Mouse (Mus musculus) midbrain, embryonic 15.5 days (tissue): ENCODE measurements around the gene Cdh13. TPM values are rescaled to one million over a fixed set of nuclear protein-coding genes. Genes with fewer than 3 reads are reported as not detected.

Experiments
- ATAC-seq: fragments of 200-750 bp; cut with Nextera tagmentation; replicated peaks from 2 replicates; pipeline ENCODE4 v1.8.0; 2017; ENCODE audit warnings: moderate TSS enrichment
- H3K27ac ChIP-seq: fragments of 300-500 bp; sonication (generic); 2 replicates; pipeline ENCODE4 v1.5.1; 2015; ENCODE audit warnings: mild to moderate bottlenecking, inconsistent platforms
- H3K27me3 ChIP-seq: fragments of 300-500 bp; sonication (generic); replicated peaks from 2 replicates; pipeline ENCODE4 v1.6.1; 2015; ENCODE audit warnings: inconsistent platforms
- H3K36me3 ChIP-seq: fragments of 300-500 bp; sonication (generic); replicated peaks from 2 replicates; pipeline ENCODE4 v1.6.1; 2015; ENCODE audit warnings: inconsistent platforms
- H3K4me1 ChIP-seq: fragments of 300-500 bp; sonication (generic); 2 replicates; pipeline ENCODE4 v1.6.1; 2015; ENCODE audit warnings: inconsistent platforms
- H3K4me2 ChIP-seq: fragments of 300-500 bp; sonication (generic); 2 replicates; pipeline ENCODE4 v1.6.1; 2015; ENCODE audit warnings: inconsistent platforms, mild to moderate bottlenecking, moderate library complexity
- H3K4me3 ChIP-seq: fragments of 300-500 bp; sonication (generic); 2 replicates; pipeline ENCODE4 v1.5.1; 2015; ENCODE audit warnings: mild to moderate bottlenecking, inconsistent platforms
- H3K9ac ChIP-seq: fragments of 300-500 bp; sonication (generic); 2 replicates; pipeline ENCODE4 v1.6.1; 2015; ENCODE audit warnings: mild to moderate bottlenecking, inconsistent platforms
- H3K9me3 ChIP-seq: fragments of 300-500 bp; sonication (generic); 2 replicates; pipeline ENCODE4 v1.6.1; 2016; ENCODE audit warnings: inconsistent platforms
- WGBS: fragments of 180-500 bp; shearing (Covaris S2); methylation state at CpG from one replicate; pipeline ENCODE4 v1.1.7; 2015; ENCODE audit warnings: mixed read lengths; 5-methylcytosine and 5-hydroxymethylcytosine counted together
- polyA plus RNA-seq: library from polyadenylated mRNA; unstranded; fragments of >200 nt; fragmentation: Nextera tagmentation; extraction: Ambion mirVana; gene quantifications from 2 replicates; pipeline ENCODE4 v1.2.1, GENCODE M21; 2015

Gene Cdh13
- polyA plus RNA-seq, 1 experiment from 2014 or later: 110 TPM

DNA sequence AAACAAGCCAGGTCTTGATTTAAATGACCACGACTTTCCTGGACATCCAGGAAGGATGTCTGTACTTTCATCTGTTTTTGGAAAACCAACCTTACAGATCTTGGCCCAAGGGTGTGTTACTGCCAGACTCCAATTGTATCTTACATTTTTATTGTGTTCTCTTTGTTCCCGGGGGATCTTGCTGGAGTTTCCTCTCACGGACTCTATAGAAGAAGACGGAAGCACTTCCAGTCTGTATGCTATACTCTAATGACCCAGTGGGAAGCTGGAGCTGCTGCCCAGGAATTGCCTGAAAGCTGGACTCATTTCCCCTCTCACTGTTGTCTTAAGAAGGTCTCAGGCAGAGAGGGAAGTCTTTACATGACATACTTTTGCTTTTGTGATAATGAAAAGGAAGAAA lies 111.6 kb downstream of the Cdh13 start:
- Histone ChIP-seq H3K36me3 (no peaks in the 10 kb centered on the region), H3K9ac (no peak overlapping the region), H3K4me3 (no peak overlapping the region), H3K9me3 (no peaks in the 10 kb centered on the region), H3K27me3 (no peaks in the 10 kb centered on the region), H3K4me2 (no peak overlapping the region), H3K27ac (no peak overlapping the region), H3K4me1 (no peaks in the 10 kb centered on the region)
- ATAC-seq: no peak
- WGBS: 82% methylated on average over 4 of the region's 4 CpGs

DNA sequence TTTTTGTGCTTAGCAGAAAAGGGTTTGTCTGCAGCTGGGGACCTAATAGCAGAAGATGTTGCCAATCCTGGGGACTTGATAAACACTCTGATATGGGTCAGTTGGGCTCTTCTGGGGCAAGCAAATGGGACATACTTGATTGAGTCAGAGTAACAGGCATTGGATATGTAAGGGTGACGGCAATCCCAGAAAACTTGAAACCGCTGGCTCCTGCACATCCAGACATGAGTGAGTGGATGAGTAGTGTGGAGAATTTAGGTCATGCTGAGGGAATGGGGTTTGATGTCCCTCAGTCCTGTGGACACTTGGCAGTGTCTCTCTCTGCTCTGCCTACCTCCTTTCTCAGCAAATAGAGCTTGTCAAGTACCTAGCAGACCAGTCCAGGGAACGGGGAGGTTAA lies 121.3 kb downstream of the Cdh13 start:
- H3K4me2 ChIP-seq: no peak overlapping the region
- no peaks in the 10 kb centered on the region for H3K9me3 ChIP-seq
- no peak for ATAC-seq
- 92% methylated on average over 3 of the region's 3 CpGs for WGBS
- no peak overlapping the region for H3K4me3 ChIP-seq
- H3K27ac ChIP-seq: no peak overlapping the region
- H3K4me1 ChIP-seq: no peaks in the 10 kb centered on the region
- no peaks in the 10 kb centered on the region for H3K36me3 ChIP-seq
- no peak overlapping the region for H3K9ac ChIP-seq
- no peaks in the 10 kb centered on the region for H3K27me3 ChIP-seq

DNA sequence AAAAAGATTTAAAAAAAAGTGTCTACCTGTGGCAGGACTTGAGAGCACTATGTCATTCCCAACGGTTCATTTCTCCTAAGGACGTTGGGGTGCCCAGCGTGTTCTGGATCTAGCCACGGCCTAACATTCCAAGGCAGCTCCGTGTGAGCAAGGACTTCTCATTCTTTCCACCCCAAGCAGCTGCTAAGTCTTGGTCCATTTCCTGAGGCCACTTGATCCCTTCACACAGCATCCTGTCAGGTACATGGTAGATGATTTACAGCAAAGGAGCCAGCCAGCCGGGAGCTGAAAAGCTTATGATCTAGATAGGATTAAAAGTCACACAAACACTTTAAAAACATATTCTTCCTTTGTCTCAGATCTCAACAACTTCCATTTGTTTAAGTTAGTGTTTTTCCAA lies 123.8 kb downstream of the Cdh13 start:
- 0 out of 2 replicates have a peak, but pooled peaks cover 3% of the 10 kb centered on the region for H3K4me1 ChIP-seq
- no peaks in the 10 kb centered on the region for H3K27me3 ChIP-seq
- no peak for ATAC-seq
- H3K4me2 ChIP-seq: no peak overlapping the region
- H3K36me3 ChIP-seq: no peaks in the 10 kb centered on the region
- no peak overlapping the region for H3K27ac ChIP-seq
- H3K4me3 ChIP-seq: no peak overlapping the region
- H3K9me3 ChIP-seq: no peaks in the 10 kb centered on the region
- no peak overlapping the region for H3K9ac ChIP-seq
- 85% methylated on average over 6 of the region's 6 CpGs for WGBS

DNA sequence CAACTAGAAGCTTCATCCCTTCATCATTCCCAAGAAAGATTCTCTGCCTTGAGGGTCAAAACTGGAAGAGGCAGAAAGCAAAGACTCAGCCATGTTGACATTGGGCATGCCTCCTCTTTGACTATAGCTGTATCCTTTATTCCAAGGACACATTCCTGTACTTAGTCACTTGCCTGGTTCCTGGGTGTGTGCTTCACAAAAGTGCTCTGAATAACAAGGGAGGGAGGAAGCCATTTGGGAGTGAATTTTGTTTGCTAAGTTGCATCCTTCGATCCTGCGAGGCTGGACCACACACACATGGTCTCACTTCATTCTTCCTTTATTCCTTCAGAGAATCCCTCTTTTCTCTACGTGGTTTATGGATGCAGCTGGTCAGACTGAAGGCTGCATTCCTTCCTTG lies 125.9 kb downstream of the Cdh13 start:
- no peak for ATAC-seq
- H3K36me3 ChIP-seq: no peaks in the 10 kb centered on the region
- H3K9me3 ChIP-seq: no peaks in the 10 kb centered on the region
- H3K4me2 ChIP-seq: no peak overlapping the region
- no peak overlapping the region for H3K27ac ChIP-seq
- WGBS: 72% methylated on average over 3 of the region's 3 CpGs
- no peak overlapping the region for H3K9ac ChIP-seq
- 0 out of 2 replicates have a peak, but pooled peaks cover 3% of the 10 kb centered on the region for H3K4me1 ChIP-seq
- H3K27me3 ChIP-seq: no peaks in the 10 kb centered on the region
- no peak overlapping the region for H3K4me3 ChIP-seq

DNA sequence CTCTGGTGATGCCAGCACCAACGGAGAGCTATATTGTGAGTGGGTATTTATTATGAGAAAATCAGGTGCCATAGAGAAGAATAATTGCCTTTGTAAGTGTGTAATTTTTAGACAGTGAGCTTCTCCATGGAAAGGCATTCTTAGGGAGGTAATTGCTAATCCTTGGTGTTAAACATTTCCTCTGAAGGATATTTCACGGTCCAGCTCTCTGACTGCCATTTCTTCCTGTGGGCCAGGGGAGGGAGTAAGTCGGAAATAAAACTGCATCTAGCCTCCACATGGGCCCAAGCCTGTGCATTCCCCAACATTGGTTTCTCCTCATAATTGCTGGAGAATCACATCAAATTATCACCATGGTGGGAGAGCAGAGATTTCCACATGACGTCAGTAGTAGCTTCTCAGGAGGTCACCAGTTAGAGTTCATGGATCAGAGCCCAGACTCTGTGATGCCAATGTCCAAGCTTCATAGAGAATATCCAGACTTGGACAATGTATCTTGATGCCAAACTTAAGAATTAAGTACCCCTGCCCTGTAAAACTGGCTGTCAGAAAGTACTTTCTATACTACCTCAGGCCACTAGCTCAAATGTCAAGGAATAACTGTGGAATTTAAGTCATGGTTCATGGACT lies 126.9 kb downstream of the Cdh13 start:
- Histone ChIP-seq H3K4me1 (0 out of 2 replicates have a peak, but pooled peaks cover 3% of the 10 kb centered on the region), H3K9me3 (no peaks in the 10 kb centered on the region), H3K27ac (0 out of 2 replicates have a peak overlapping the region, but pooled peaks have one; percentile 4), H3K4me2 (no peak overlapping the region), H3K27me3 (no peaks in the 10 kb centered on the region), H3K9ac (no peak overlapping the region), H3K4me3 (no peak overlapping the region), H3K36me3 (no peaks in the 10 kb centered on the region)
- WGBS: 57% methylated on average over 4 of the region's 4 CpGs
- ATAC-seq: no peak

DNA sequence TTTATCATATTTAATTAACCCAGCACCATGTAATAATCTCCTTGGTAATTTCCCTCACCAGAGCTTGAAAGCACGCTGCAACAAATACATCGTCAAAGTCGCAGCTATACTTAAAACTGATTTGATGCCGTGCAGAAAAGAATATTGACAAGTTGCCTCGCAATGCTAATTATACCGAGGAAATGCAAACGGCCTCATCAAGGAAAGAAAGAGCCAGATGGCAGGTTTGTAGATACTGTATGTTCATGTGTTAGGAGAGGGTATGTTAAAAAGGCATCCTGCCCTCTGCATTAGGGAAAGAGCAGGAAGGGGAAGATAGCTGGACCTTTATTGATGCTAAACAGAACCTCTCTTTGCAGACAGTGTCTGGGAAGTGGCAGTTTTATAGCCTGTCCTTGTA lies 132.1 kb downstream of the Cdh13 start:
- H3K27ac ChIP-seq: no peak overlapping the region
- no peak overlapping the region for H3K4me3 ChIP-seq
- WGBS: 57% methylated on average over 7 of the region's 7 CpGs
- no peak overlapping the region for H3K4me2 ChIP-seq
- no peaks in the 10 kb centered on the region for H3K4me1 ChIP-seq
- no peaks in the 10 kb centered on the region for H3K27me3 ChIP-seq
- H3K36me3 ChIP-seq: no peaks in the 10 kb centered on the region
- ATAC-seq: no peak
- no peaks in the 10 kb centered on the region for H3K9me3 ChIP-seq
- no peak overlapping the region for H3K9ac ChIP-seq

DNA sequence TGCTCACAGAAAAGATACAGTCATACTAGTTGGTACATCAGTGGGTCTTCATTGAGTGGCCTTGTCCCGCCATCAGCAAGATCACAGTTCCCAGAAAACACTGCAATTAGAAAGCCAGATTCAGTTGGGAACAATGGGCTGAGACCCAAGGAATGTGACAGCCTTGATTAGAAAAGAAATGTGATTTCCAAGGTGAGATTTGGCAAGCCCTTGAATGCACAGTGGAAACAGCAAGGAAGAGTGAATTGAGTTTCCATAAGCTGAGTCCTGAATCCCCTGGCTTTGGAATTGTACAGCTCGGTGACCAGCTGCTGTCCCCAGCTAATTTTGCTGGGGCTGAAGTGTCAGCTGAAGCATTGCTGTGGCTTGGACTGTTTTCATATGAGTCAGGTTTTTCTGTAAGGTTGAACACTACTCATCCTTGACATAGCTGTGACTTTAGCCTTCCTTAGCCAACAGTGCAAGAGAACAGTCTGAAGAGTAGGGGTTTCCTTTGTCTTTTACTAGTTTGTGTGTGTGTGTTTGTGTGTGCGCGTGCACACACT lies 133.3 kb downstream of the Cdh13 start:
- Histone ChIP-seq H3K4me3 (no peak overlapping the region), H3K4me2 (no peak overlapping the region), H3K9ac (no peak overlapping the region), H3K27ac (no peak overlapping the region), H3K27me3 (no peaks in the 10 kb centered on the region), H3K9me3 (no peaks in the 10 kb centered on the region), H3K36me3 (no peaks in the 10 kb centered on the region), H3K4me1 (no peaks in the 10 kb centered on the region)
- WGBS: 92% methylated on average over 4 of the region's 4 CpGs
- no peak for ATAC-seq

DNA sequence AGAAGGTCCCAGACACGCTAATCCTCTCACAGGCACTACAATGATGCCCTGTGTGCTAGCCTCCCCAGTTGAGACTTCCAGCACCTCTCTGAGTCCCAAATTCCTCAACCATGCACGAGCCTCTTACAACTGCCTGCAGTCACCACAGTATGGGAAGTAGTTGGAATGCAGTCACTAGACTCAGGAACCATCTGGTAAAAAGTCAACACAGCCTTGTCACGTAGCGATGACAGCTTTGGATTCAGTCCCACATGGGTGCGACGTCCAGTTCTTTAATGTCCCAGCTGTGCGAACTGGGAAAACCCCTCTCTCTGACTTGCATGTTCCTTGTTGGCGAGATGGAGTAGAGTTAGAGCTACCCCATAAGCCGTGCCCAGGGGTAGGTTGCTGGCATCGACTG lies 139.1 kb downstream of the Cdh13 start:
- Histone ChIP-seq H3K4me1 (no peaks in the 10 kb centered on the region), H3K4me2 (no peak overlapping the region), H3K9me3 (no peaks in the 10 kb centered on the region), H3K9ac (no peak overlapping the region), H3K27ac (no peak overlapping the region), H3K27me3 (no peaks in the 10 kb centered on the region), H3K4me3 (no peak overlapping the region), H3K36me3 (no peaks in the 10 kb centered on the region)
- 89% methylated on average over 10 of the region's 10 CpGs for WGBS
- no peak for ATAC-seq

DNA sequence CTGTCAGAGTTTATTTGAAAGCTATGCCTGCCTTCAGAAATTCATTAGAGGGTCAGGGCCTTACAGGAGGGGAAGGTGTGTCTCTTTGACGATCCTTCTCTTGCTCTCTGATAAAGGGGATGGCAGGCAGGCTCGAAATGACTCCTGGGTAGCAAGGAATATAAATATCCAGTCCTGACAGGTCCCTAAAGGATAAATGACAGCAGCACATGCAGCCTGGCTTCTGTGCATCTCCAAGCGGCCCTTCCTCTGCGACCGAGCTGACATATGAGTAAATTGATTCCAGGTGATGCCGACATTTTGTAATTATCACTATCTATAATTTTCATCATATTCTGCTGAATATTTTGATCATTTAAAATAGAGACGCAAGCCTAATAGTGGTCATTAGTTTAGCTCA lies 145.4 kb downstream of the Cdh13 start:
- H3K9me3 ChIP-seq: no peaks in the 10 kb centered on the region
- no peak overlapping the region for H3K9ac ChIP-seq
- no peaks in the 10 kb centered on the region for H3K4me1 ChIP-seq
- WGBS: 60% methylated on average over 7 of the region's 7 CpGs
- H3K36me3 ChIP-seq: no peaks in the 10 kb centered on the region
- H3K4me3 ChIP-seq: no peak overlapping the region
- no peaks in the 10 kb centered on the region for H3K27me3 ChIP-seq
- ATAC-seq: no peak
- H3K27ac ChIP-seq: no peak overlapping the region
- no peak overlapping the region for H3K4me2 ChIP-seq

DNA sequence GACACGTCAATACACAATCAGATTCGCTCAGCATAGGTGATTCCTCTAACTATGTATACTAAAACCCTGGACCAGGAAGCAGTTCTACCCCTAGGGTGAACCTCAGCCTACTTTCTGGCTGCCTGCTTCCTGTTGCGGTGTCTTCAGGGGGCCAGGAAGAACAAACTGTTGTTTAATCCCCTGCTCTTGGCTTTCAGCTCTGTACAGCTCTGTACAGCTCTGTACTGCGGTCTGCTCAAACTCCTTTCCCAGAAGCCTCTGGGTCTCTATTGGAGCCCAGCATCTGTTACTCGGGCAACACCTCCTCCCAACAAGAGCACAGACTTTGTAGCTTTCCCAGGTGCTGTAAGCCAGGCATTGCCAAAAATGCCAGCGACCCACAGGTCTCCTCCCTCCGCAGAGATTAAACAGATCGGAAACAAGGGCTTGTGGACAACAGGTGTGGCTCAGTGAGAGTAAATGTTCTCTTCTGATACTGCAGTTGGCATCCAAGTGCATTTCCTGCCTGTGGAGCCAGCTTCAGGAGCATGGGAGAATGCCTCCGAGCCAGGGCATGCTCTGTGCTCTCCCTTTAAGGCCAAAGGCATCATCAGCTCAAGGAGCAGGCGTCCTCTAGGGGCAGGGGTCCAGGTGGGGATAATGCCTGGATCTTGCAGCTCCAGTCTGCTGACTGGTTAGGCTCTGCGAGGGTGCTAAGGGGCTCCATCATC lies 148.4 kb downstream of the Cdh13 start:
- no peak overlapping the region for H3K27ac ChIP-seq
- H3K4me2 ChIP-seq: no peak overlapping the region
- no peak overlapping the region for H3K4me3 ChIP-seq
- H3K27me3 ChIP-seq: no peaks in the 10 kb centered on the region
- H3K9me3 ChIP-seq: no peaks in the 10 kb centered on the region
- H3K36me3 ChIP-seq: no peaks in the 10 kb centered on the region
- WGBS: 84% methylated on average over 11 of the region's 11 CpGs
- H3K4me1 ChIP-seq: peaks cover 5% of the 10 kb centered on the region
- ATAC-seq: no peak
- no peak overlapping the region for H3K9ac ChIP-seq

DNA sequence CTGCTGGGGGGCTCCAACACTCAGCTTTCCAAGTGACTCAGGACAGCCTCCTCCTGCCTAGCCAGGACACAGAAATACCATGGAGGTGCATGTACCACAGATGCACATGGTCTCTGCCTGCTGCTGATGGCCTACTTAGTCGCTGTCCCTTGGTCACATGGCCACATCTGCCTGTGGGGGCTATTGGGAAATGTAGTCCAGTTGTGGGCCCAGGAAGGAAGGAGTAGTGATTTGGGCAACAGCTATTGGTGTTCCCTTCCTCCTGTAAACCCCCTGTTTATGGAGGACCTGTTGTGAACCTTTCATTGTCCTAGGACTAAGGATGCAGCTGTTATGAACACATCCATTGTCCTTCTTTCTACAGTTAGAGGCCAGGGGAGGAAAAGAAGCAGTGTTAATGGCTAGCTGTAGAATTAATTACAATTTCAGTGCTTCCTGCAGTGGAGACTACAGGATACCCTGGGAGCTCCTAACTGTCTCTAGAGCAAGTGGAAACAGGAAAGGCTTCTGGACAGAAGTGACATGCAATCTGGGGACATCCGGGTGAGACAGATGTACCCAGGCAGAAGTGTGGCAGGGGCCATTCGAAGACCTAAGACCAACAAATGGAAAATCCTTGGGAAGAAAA lies 150.1 kb downstream of the Cdh13 start:
- Histone ChIP-seq H3K4me1 (peaks cover 15% of the 10 kb centered on the region), H3K9me3 (no peaks in the 10 kb centered on the region), H3K27me3 (no peaks in the 10 kb centered on the region), H3K9ac (no peak overlapping the region), H3K27ac (no peak overlapping the region), H3K4me3 (no peak overlapping the region), H3K4me2 (no peak overlapping the region), H3K36me3 (no peaks in the 10 kb centered on the region)
- ATAC-seq: no peak
- 88% methylated on average over 3 of the region's 3 CpGs for WGBS

DNA sequence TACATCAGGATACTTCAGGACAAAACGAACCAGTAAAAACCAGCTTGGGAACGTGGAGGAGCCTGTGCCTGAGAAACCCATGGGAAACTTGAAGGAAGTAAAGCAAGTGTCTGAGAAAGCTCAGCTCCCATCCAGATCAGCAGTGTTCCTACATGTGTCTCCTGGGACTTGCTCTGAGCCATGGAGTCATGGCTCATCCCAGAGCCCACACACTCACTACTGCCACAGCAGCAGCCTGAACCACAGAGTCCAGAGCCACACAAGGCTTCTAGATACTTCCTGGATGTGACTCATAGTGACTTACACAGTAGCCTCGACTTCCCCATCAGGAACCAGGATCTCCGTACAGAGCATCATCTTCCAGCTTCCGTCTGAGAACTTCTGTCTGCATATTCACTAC lies 153.2 kb downstream of the Cdh13 start:
- Histone ChIP-seq H3K27ac (0 out of 2 replicates have a peak overlapping the region, but pooled peaks have one; percentile 45), H3K4me1 (peaks cover 17% of the 10 kb centered on the region), H3K4me2 (no peak overlapping the region), H3K27me3 (no peaks in the 10 kb centered on the region), H3K4me3 (no peak overlapping the region), H3K9ac (no peak overlapping the region), H3K36me3 (no peaks in the 10 kb centered on the region), H3K9me3 (no peaks in the 10 kb centered on the region)
- WGBS: 77% methylated on average over 5 of the region's 5 CpGs
- ATAC-seq: no peak
